Mouse (Mus musculus) E14TG2a.4 (cell line): Measurements from ENCODE around the gene Nxpe4.

ENCODE experiments used
- CTCF ChIP-seq: conservative IDR thresholded peaks from 2 replicates; pipeline ENCODE4 v1.5.1; 2014; ENCODE audit warnings: low read length
- NANOG ChIP-seq: IDR thresholded peaks from 2 replicates; pipeline ENCODE4 v1.6.1; 2014; ENCODE audit warnings: borderline replicate concordance, low read length, mixed read lengths

GRCm38 (mm10) chr9:48418829-48419228, 257.0 kb downstream of the Nxpe4 start:
- no peak for TF ChIP-seq CTCF
- no peak for TF ChIP-seq NANOG
